Mouse (Mus musculus): ENCODE results near the gene Klhl3.

DNA sequence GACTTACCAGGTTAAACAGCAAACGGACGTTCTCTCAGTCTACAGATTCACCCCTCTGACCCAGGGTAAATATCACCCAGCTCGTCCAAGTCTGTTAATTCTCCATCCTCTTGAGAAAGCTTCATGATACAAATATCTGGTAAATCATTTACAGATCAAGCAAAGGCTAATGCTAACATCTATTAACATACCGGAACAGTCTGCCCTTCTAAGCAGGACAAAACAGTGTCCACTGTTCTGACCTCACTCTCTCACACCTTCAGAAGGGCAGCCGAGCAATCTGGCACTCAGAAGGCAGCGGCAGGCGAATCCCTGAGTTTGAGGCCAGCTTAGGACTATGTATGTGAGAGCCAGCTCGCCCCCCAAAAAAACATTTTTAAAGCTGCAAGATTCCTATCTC is 10.0 kb upstream of the Klhl3 start:
- TF ChIP-seq CTCF (IDR thresholded peaks at IDR 0.05; ENCODE audit: low read depth, low read length) (no peak), POLR2A (IDR thresholded peaks at IDR 0.05; ENCODE audit: extremely low read depth, insufficient read depth, low read length) (no peak)
